Mouse (Mus musculus): ENCODE data around the gene Them7. TPM values are rescaled to one million over a fixed set of nuclear protein-coding genes. Genes with fewer than 3 reads are reported as not detected.

Gene Them7
- polyA plus RNA-seq, 1 experiment = not detected

GRCm38 (mm10) chr2:105251978-105252377 lies 27.9 kb downstream of the Them7 start:
- H3K27ac ChIP-seq (ENCODE audit: insufficient read depth, low read length) = no peak overlapping the region
- TF ChIP-seq CTCF (IDR thresholded peaks at IDR 0.05; ENCODE audit: borderline replicate concordance, insufficient read depth, low read length) (no peak), POLR2A (IDR thresholded peaks at IDR 0.05; ENCODE audit: low read depth, low read length) (no peak)
- no peaks in the 10 kb centered on the region for H3K4me1 ChIP-seq (ENCODE audit: control insufficient read depth, insufficient read depth, low read length)
- H3K4me3 ChIP-seq (ENCODE audit: insufficient read depth, low read length) = no peak overlapping the region

GRCm38 (mm10) chr2:105252824-105253223 lies 28.7 kb downstream of the Them7 start:
- Histone ChIP-seq H3K27ac (ENCODE audit: insufficient read depth, low read length) (no peak overlapping the region), H3K4me3 (ENCODE audit: insufficient read depth, low read length) (no peak overlapping the region), H3K4me1 (ENCODE audit: control insufficient read depth, insufficient read depth, low read length) (no peaks in the 10 kb centered on the region)
- TF ChIP-seq POLR2A (IDR thresholded peaks at IDR 0.05; ENCODE audit: low read depth, low read length) = no peak
- TF ChIP-seq CTCF (IDR thresholded peaks at IDR 0.05; ENCODE audit: borderline replicate concordance, insufficient read depth, low read length) = no peak

- Histone ChIP-seq H3K4me3 (ENCODE audit: insufficient read depth, low read length) (no peak overlapping the region), H3K4me1 (ENCODE audit: control insufficient read depth, insufficient read depth, low read length) (no peaks in the 10 kb centered on the region), H3K27ac (ENCODE audit: insufficient read depth, low read length) (no peak overlapping the region)
- TF ChIP-seq CTCF (IDR thresholded peaks at IDR 0.05; ENCODE audit: borderline replicate concordance, insufficient read depth, low read length) (no peak), POLR2A (IDR thresholded peaks at IDR 0.05; ENCODE audit: low read depth, low read length) (no peak)
These were observed 31.3 kb downstream of the Them7 start for GRCm38 (mm10) chr2:105255457-105255856.

DNA sequence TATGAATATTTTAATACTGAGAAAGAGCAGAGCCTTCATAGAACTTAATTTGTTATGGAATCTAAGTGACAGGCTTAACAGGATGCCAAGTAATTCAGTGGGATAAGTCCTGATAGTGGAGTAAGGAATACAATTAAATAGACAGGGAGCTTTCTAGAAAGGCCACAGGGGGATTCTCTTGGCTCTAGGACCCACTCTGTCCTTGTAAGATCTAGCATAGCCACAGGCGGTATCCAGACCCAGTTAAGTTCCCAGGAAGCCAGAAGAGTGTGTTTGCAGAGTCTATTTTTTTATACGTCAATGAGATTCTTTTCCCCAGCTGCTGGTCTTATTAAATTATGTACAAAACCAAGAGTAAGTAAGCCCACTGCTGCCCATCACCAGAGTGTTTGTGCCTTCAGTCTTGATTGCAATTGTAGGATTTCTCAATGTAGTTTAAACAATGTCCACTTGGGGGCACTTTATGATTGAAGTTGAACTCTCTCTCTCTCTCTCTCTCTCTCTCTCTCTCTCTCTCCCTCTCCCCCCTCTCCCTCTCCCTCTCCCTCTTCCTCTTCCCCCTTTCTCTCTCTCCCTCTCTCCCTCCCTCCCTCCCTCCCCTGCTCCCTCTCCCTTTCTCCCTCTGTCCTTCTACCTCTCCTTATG lies 32.4 kb downstream of the Them7 start:
- Histone ChIP-seq H3K27ac (ENCODE audit: insufficient read depth, low read length) (no peak overlapping the region), H3K4me1 (ENCODE audit: control insufficient read depth, insufficient read depth, low read length) (no peaks in the 10 kb centered on the region), H3K4me3 (ENCODE audit: insufficient read depth, low read length) (no peak overlapping the region)
- no peak for TF ChIP-seq CTCF (IDR thresholded peaks at IDR 0.05; ENCODE audit: borderline replicate concordance, insufficient read depth, low read length)
- TF ChIP-seq POLR2A (IDR thresholded peaks at IDR 0.05; ENCODE audit: low read depth, low read length) = no peak

DNA sequence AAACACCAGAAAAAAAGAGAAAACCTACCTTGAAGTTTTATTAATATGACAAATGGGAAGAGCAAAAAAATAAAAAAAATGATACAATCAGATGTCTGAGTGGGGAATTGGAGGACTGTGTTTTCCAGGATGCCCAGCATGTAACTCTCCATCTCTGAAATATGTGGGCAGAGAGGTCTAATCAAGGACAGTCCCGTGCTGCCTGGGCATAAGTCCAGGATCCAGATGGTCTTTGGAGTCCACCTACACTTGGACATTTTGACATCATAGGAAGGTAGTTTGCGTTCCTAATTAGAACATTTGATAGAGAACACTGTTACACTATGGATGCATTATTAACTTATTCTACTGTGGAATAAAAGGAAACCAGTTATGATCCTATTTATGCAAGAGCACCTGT lies 33.3 kb downstream of the Them7 start:
- Histone ChIP-seq H3K27ac (ENCODE audit: insufficient read depth, low read length) (no peak overlapping the region), H3K4me1 (ENCODE audit: control insufficient read depth, insufficient read depth, low read length) (no peaks in the 10 kb centered on the region), H3K4me3 (ENCODE audit: insufficient read depth, low read length) (no peak overlapping the region)
- TF ChIP-seq POLR2A (IDR thresholded peaks at IDR 0.05; ENCODE audit: low read depth, low read length) (no peak), CTCF (IDR thresholded peaks at IDR 0.05; ENCODE audit: borderline replicate concordance, insufficient read depth, low read length) (no peak)

- Histone ChIP-seq H3K4me1 (ENCODE audit: control insufficient read depth, insufficient read depth, low read length) (no peaks in the 10 kb centered on the region), H3K27ac (ENCODE audit: insufficient read depth, low read length) (no peak overlapping the region), H3K4me3 (ENCODE audit: insufficient read depth, low read length) (no peak overlapping the region)
- TF ChIP-seq CTCF (IDR thresholded peaks at IDR 0.05; ENCODE audit: borderline replicate concordance, insufficient read depth, low read length) (no peak), POLR2A (IDR thresholded peaks at IDR 0.05; ENCODE audit: low read depth, low read length) (no peak)
These were observed 37.2 kb downstream of the Them7 start for GRCm38 (mm10) chr2:105261335-105261734.

DNA sequence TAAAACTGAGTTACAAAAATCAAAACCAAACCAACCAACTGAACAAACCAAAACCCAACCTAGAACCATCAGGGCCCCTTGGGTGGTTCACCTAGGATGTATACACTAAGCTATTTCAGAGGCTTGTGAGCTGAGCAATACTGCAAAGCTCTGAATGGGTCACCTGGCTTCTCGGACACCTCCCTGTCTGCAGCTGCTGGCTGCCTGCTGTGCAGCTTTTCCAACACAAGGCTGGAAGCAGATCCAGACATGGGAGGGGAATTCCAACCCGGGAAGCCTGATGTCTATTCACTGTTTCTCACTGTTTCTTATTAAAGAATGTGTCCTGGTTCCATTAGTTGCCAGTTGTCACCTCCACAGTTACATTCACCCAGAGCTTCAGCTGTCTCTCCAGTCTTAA lies 39.1 kb downstream of the Them7 start:
- Histone ChIP-seq H3K4me3 (ENCODE audit: insufficient read depth, low read length) (no peak overlapping the region), H3K27ac (ENCODE audit: insufficient read depth, low read length) (no peak overlapping the region), H3K4me1 (ENCODE audit: control insufficient read depth, insufficient read depth, low read length) (no peaks in the 10 kb centered on the region)
- no peak for TF ChIP-seq POLR2A (IDR thresholded peaks at IDR 0.05; ENCODE audit: low read depth, low read length)
- no peak for TF ChIP-seq CTCF (IDR thresholded peaks at IDR 0.05; ENCODE audit: borderline replicate concordance, insufficient read depth, low read length)

- no peak for TF ChIP-seq POLR2A (IDR thresholded peaks at IDR 0.05; ENCODE audit: low read depth, low read length)
- no peak for TF ChIP-seq CTCF (IDR thresholded peaks at IDR 0.05; ENCODE audit: borderline replicate concordance, insufficient read depth, low read length)
- H3K4me3 ChIP-seq (ENCODE audit: insufficient read depth, low read length) = no peak overlapping the region
- no peaks in the 10 kb centered on the region for H3K4me1 ChIP-seq (ENCODE audit: control insufficient read depth, insufficient read depth, low read length)
- H3K27ac ChIP-seq (ENCODE audit: insufficient read depth, low read length) = no peak overlapping the region
These were observed 58.4 kb downstream of the Them7 start for GRCm38 (mm10) chr2:105282407-105283077.

DNA sequence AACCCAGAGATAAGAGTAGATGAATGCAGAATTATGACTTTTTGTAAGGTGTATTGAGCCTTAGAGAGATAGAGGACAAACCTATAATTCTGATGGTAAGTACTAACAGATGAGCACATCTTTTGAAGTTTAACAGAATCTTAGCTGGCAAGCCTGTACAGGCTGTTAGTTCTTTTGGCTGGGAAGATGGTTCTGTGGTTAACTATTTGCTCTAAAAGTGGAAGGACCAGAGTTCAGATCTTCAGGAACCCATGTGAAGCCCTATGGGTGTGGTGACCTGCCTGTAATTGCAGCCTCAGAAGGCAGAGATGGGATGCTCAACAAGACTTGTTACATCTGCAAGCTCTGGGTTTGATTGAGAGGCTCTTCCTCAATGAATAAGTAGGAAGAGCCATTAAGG lies 59.7 kb downstream of the Them7 start:
- TF ChIP-seq POLR2A (IDR thresholded peaks at IDR 0.05; ENCODE audit: low read depth, low read length) = no peak
- TF ChIP-seq CTCF (IDR thresholded peaks at IDR 0.05; ENCODE audit: borderline replicate concordance, insufficient read depth, low read length) = no peak
- H3K4me3 ChIP-seq (ENCODE audit: insufficient read depth, low read length) = no peak overlapping the region
- no peak overlapping the region for H3K27ac ChIP-seq (ENCODE audit: insufficient read depth, low read length)
- H3K4me1 ChIP-seq (ENCODE audit: control insufficient read depth, insufficient read depth, low read length) = no peaks in the 10 kb centered on the region

- no peaks in the 10 kb centered on the region for H3K4me1 ChIP-seq (ENCODE audit: control insufficient read depth, insufficient read depth, low read length)
- TF ChIP-seq CTCF (IDR thresholded peaks at IDR 0.05; ENCODE audit: borderline replicate concordance, insufficient read depth, low read length) (no peak), POLR2A (IDR thresholded peaks at IDR 0.05; ENCODE audit: low read depth, low read length) (no peak)
- H3K27ac ChIP-seq (ENCODE audit: insufficient read depth, low read length) = no peak overlapping the region
- H3K4me3 ChIP-seq (ENCODE audit: insufficient read depth, low read length) = no peak overlapping the region
These were observed 60.7 kb downstream of the Them7 start for GRCm38 (mm10) chr2:105284855-105285254.

Measured in embryonic fibroblast, embryonic 13.5 days (primary cell).